Mouse (Mus musculus) embryo, embryonic 10 days (tissue): ENCODE results near the gene Zfp958.
"Not testable (repeated sequence)": the region's sequence is repeated elsewhere in the genome, so short reads cannot be mapped to it uniquely, and the experiment has no call there.

Experiments
- DNase-seq: peaks from one replicate; pipeline ENCODE4 v3.0.0-alpha.2; 2015; ENCODE audit warnings: low spot score

Gene Zfp958

DNA sequence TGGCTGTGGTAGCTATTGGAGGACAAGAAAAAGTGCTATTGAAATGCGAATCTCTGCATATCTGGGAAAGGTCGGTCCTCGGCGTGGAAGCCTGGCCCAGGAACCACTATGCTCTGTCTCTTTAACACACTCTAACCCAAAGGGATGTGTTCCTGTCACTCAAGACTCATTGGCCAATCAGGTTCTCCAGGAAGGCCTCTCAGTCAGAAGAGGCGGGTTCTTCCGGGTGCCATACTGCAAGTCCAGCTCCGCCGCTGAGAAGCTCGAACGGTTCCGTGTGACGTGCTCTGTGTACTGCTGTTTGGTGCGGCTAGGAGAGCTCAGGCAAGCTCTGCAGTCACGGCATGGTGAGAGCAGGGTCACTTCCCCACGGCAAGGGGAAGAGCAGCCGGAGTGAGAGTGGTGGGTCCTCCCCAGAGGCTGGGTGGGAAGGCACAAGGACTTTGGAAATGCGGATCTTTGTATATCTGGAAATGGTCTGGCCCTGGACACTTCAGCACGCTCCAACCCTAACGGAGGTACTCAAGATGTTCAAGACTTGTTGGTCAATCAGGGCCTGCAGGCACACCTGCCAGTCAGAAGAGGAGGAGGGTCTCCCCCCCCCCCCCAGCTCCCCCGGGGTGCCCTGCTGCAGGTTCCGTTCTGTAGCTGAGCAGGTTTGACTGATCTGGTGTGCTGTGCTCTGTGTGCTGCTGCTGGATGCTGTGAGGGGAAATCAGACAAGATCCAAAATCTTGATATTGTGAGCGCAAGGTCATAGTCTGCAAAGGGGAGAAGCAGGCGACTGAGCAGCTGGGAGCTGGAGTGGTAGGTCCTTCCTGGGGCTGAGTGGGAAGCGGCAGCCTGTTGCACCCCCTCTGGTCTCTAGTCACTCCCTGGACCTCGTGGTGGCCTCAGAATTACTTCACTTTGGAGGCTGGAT is at the start of gene Zfp958:
Gene Zfp958, plus strand, starts transcription at position 236 of the 922 bp plus-strand sequence.
- DNase-seq = peak; percentile 95

GRCm38 (mm10) chr8:4581986-4582385 is 31.0 kb upstream of the Zfp958 start:
- DNase-seq = no peak

- DNase-seq = no peak
Observed at GRCm38 (mm10) chr8:4582754-4583178, 30.2 kb upstream of the Zfp958 start.

GRCm38 (mm10) chr8:4584660-4585059 is 28.3 kb upstream of the Zfp958 start:
- DNase-seq = no peak

GRCm38 (mm10) chr8:4586356-4586755 is 26.6 kb upstream of the Zfp958 start:
- peak; percentile 18 for DNase-seq

DNA sequence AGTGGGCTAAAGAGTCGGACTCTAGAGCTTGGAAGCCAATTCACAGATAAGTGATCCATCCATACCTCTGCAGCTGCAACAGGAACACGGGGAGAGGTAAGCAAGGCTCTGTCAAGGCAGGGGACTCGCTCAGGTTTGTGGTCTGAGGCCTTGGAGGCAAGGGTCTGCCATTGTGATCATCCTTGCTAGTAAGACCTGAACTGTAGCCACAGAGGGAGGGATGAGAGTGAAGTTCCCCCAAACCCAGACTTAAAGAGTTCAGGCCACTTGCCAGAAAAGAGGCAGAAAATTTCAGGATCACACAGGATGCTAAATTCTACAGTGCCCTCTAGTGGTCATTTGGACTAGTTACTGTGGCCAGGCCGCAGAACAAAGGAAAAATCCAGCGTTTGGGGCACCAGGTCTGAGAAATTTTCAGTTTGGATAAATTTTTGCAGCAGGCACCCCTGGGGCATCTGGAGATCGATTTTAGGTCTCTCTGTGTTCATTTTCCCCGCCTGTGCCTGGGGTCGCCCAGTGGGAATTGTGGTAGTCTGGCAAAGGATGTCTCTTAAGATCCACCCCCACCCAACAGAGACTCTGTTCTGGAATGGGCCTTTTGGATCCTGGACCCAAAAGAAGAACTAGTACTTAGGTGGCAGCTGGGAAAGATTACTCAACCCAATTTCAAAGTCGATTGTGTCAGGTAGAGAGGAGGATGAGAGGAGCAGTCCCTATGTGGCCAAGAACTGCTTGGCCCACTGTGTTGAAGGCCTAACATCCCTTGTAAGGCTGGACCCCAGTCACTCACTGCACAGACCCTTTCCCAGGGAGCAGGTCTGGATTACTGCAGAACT is 24.6 kb upstream of the Zfp958 start:
- peak; percentile 87 for DNase-seq

- DNase-seq = no peak
Observed at GRCm38 (mm10) chr8:4608896-4609295, 4.1 kb upstream of the Zfp958 start.

DNA sequence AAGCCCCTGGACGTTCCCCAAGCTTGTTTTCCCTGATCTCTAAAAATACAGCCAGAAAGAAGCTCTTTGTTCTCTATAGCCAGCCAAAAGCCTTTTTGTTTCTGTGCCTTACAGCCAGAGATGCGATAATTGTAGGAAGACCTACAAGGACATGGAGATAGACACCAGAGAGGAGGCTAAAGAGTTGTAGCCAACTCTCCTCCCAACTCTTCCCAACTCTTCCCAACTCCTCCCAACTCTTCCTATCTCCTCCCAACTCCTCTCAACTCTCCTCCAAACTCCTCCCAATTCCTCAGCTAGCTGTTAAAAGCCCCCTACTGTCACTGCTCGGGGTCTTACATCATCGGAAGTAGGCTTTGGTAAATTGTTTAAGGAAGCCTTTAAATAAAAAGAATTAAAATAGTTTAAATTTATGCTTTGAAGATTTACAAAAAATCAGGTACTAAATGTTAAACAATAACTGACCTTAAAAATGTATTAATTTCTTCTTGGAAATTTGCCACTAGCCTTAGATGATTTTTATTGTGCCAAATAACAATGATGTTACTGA is 1.3 kb upstream of the Zfp958 start:
- DNase-seq = not testable (repeated sequence)

DNA sequence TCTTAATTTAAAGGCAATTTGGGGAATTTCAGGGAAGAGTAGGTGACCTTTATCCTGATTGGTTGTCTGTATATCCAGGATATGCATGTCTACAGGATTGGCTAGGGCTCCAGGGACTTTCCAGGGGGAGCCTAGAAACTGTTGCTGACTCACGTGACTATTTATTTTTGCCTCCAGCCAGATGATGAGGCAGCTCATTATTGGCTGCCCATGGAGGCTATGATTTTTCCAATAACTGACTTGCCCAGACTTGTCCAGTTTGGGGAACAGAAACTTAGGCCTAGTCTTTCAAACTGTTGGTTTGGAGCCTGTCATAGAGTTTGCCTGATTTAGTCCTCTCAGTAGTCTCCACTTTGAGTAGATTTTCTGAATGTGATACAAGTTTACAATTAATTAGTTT is 14.4 kb downstream of the Zfp958 start:
- no peak for DNase-seq

GRCm38 (mm10) chr8:4637071-4637470 is 24.1 kb downstream of the Zfp958 start:
- DNase-seq = no peak

- not testable (repeated sequence) for DNase-seq
Observed at GRCm38 (mm10) chr8:4642974-4643373, 30.0 kb downstream of the Zfp958 start.

DNA sequence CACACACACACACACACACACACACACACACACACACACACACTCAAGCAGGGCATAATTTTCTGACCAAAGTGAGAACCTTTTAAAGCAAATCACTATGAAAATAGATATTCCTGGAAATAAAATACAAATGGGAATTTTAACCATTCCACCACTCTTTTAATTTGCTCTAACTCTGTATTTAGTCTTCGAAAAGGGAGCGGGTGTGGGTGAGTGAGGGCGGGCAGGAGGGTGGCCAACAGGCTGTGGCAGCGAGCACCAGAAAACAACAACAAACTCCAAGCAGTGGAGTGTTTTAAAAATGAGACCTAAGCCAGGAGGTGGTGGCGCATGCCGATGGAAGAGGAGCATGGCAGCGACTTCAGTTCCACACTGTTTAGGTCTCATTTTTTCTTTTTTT is 43.6 kb downstream of the Zfp958 start:
- peak; percentile 47 for DNase-seq

DNA sequence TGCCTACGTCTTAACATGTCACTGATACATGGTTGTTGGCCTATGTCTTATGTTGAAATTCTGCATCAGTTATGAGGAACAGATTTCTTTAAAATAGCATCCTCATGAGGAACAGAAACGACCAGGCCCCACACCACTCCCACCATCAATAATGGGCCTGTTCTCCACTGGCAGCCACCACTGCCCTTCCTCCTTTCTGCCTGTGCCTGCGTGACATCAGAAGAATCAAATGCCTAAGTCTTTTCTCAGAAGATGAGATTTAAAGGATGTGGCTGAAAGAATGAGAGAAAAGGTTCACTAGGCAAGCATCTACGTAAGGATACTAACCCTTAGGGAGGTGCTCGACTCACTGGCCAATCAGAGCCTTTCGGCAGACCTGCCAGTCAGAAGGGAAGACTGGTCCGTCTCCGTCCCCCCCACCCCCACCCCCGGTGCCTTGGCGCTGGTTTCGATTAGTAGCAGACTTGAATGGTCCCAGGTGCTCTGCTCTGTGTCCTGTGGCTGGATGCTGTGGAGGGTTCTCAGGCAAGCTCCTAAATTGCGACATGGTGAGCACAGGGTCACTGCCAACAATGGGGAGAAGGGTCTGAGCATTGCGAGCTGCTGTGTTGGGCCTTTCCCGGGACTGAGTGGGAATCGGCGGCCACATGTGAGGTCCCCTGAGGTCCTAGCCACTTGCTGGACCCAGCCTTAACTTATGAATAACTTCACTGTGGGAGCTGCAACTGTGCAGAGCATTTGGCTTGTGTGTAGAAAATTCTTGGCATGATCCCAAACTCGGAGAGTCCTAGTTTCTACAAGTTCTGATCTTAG is 62.4 kb downstream of the Zfp958 start:
- no peak for DNase-seq

DNA sequence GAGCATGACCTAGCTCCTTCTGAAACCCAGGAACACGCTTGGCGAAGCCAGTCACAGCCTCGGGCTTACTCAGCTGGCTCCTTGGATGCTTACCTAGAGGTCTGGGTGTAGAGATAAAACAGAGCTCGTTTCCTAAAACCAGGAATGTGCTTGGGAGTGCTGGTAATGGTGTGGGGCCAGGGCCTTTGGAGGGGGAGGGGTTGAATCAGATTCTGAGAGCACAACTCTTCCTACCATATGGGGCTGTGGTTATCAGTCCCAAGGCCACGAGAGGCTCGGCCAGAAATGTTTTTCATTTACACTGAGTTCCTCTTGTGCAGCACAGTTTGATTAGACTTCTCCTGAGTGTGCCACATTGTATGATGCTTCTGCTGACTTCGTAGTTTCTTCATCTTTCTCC is 63.6 kb downstream of the Zfp958 start:
- DNase-seq = no peak

DNA sequence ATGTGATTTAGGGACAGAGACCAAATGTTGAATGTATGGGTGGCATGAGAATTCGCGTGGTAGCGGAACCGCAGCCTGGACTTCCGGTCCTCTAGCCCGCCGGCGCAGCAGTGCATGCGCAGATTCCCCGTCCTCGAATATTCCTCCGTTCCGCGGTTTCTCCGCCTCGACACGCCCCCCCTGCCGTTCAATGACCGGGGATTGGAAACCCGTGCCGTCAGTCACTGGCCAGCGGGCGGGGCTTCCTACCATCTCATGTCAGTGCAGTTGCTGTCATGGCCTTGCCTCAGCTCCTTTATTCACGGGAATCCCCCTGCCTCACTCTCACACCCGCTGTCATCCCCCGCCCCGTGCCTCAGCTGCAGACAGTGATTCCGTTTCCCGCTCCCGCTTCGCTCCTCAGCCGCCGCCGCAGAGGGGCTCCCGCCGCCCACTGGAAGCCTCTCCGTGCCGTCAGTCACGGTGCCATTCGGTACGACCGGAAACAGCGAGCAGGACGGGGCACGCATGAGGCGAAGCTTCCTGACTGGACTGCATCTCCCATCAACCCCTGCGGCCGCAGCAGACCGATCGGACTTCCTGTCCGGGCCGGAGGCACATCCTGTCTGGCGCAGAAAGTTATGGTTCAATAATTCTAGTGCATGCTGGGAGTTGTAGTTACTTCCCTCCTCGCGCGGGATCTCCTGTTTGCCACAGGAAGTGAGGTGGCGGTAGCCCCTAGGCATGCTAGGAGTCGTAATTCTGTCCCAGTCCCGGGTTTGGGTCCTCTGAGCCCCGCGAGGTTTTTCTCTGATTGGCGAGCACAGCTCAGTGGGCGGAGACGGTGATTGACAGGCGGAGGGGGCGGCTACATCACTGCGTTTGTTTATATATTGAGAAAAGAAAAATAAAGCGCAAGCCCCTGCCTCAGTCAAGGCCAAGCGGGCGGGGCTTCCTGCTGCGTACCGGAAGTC is 64.6 kb downstream of the Zfp958 start:
- DNase-seq = peak; percentile 98

DNA sequence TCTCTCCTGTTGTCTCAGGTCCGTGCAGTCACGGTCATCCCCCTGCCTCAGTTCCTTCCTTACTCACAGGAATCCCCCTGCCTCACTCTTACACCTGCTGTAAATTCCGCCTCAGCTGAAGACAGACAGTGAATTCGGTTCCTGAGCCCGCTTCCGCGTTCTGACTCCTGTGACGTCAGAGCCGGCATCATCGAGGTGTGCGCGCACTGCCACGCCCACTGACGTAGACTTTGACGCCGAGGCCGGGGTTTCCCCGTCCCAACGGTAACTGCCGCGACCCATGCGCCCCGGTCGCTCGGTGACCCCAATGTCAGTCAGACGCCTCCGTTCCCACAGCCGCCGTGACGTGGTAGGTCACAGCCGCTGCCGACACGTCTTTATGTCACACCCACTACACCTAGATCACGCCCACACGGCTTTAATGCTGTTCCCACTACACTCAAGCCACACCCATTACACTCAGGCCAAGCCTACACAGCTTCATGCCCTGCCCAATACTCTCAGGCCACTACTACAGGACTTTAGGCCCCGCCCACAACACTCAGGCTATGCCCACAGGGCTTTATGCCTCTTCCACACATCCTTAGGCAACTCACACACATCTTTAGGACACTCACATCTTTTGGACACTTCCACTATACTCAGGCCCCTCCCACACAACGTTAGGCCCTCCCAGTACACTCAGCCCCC is 65.4 kb downstream of the Zfp958 start:
- DNase-seq = peak; percentile 92

DNA sequence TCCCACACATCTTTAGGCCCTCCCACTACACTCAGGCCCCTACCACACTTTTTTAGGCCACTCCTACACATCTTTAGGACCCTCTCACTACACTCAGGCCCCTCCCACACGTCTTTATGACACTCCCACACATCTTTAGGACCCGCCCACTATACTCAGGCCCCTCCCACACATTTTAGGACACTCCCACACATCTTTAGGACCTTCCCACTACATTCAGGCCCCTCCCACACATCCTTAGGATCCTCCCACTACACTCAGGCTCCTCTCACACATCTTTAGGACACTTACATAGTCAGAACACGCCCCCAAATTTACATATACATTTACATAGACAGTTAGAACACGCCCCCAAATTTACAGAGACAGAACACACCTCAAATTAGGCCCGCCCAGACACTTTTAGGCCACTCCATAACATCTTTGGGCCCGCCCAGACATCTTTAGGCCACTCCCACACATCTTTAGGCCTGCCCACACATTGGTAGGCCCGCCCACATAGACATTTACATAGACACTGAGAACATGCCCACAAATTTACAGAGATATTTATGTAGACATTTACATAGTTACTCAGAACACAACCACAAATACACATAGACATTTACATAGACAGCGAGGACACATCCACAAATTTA is 66.1 kb downstream of the Zfp958 start:
- DNase-seq = no peak

- DNase-seq = no peak
Observed at GRCm38 (mm10) chr8:4679796-4680195, 66.8 kb downstream of the Zfp958 start.
